Mouse (Mus musculus): ENCODE measurements around the gene Pknox1.

DNA sequence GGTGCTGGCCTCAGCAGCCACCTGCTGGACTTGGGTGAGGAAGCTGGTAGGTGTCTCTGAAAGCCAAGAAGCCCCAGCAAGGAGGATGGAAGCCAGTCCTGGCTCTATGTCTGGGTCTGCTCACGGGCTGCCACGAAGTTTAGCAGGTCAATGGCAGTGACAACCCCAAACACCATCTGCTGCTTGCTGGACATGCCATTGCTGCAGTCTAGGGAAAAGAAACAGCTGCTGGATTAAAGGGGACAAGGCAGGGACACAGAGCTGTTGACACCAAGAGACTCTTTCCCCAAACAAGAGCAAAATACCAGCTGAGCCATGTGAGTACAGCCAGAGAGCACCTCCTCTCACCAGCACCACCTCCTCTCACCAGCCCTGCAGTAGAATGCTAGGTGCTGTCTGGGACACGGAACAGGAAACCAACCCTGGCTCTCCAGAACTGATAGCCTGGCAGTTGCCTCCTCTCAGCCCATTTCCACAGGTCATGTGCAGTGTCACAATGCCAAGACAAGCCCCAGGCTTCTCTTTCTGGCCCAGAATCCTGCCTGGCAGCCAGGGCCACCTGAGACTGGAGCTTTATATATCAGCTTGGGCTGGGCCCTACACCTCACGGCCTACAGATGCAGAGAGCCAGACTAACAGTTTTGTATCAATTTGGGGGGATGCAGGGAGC lies 48.7 kb downstream of the Pknox1 start:
- no peak for TF ChIP-seq GATA1 (IDR thresholded peaks at IDR 0.05; ENCODE audit: borderline replicate concordance, low read length)
- no peak for TF ChIP-seq FLI1 (IDR thresholded peaks at IDR 0.05; ENCODE audit: low read length)

All from megakaryocyte, embryonic 14.5 days (primary cell).